Mouse (Mus musculus): ENCODE measurements at regions not wholly inside any gene's neighbourhood (a gene's known extent, or its start where the extent isn't known, plus 50 kb on each side); places are given as distances from the start of the nearest gene placed in this dataset.
A peak's percentile ranks its signal among the peaks of the same experiment; 100 is the strongest.

DNA sequence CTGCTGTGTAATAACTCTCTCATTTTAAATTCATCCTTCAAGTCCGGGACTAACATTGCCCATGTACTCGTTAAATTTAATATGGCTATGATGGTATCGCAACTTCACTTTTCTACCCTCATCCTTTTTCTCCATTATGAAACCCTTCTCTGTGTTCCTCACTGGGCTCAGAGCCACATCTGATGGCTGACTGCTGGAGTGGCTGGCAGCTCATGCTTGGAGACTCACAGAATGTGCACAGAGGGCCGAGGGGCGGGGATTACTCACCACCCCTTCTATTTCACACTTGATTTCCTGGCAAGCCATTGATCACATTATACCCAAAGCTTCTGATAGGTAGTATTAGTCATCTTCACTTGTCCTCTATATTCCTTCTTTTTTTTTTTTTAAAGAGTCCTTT, 81.1 kb upstream of the Vwde start:
- peak; percentile 67 for ATAC-seq

GRCm38 (mm10) chr6:13298171-13298570, 73.4 kb upstream of the Vwde start:
- Histone ChIP-seq H3K4me3 (ENCODE audit: low read depth, low read length) (no peak overlapping the region), H3K4me1 (ENCODE audit: control insufficient read depth, insufficient read depth, low read length) (peaks cover 3% of the 10 kb centered on the region; the same call in 1 of the 2 replicates), H3K9ac (ENCODE audit: low read depth, low read length) (no peak overlapping the region), H3K4me2 (ENCODE audit: low read length) (no peak overlapping the region), H3K36me3 (ENCODE audit: control insufficient read depth, insufficient read depth, low read length) (no peaks in the 10 kb centered on the region), H3K27me3 (ENCODE audit: control insufficient read depth, insufficient read depth, low read depth, low read length) (no peaks in the 10 kb centered on the region), H3K27ac (ENCODE audit: low read length) (no peak overlapping the region), H3K9me3 (replicated peaks; ENCODE audit: control insufficient read depth, low read length, poor library complexity, severe bottlenecking) (no peaks in the 10 kb centered on the region)
- no peak for ATAC-seq
- 90% methylated on average over 3 of the region's 3 CpGs for WGBS

More for the DNA sequence above, 81.1 kb upstream of the Vwde start:
- H3K4me2 ChIP-seq (ENCODE audit: low read length) = no peak overlapping the region
- H3K4me1 ChIP-seq (ENCODE audit: control insufficient read depth, insufficient read depth, low read length) = no peaks in the 10 kb centered on the region
- no peak overlapping the region for H3K9ac ChIP-seq (ENCODE audit: low read depth, low read length)
- H3K36me3 ChIP-seq (ENCODE audit: control insufficient read depth, insufficient read depth, low read length) = no peaks in the 10 kb centered on the region
- H3K27ac ChIP-seq (ENCODE audit: low read length) = no peak overlapping the region
- H3K4me3 ChIP-seq (ENCODE audit: low read depth, low read length) = no peak overlapping the region
- H3K9me3 ChIP-seq (replicated peaks; ENCODE audit: control insufficient read depth, low read length, poor library complexity, severe bottlenecking) = no peaks in the 10 kb centered on the region
- 55% methylated on average over 5 of the region's 5 CpGs for WGBS
- no peaks in the 10 kb centered on the region for H3K27me3 ChIP-seq (ENCODE audit: control insufficient read depth, insufficient read depth, low read depth, low read length)

- WGBS = 59% methylated on average over 3 of the region's 3 CpGs
- H3K27ac ChIP-seq (ENCODE audit: low read length) = peak overlapping the region; percentile 58
- peaks cover 3% of the 10 kb centered on the region; the same call in 1 of the 2 replicates for H3K4me1 ChIP-seq (ENCODE audit: control insufficient read depth, insufficient read depth, low read length)
- H3K9me3 ChIP-seq (replicated peaks; ENCODE audit: control insufficient read depth, low read length, poor library complexity, severe bottlenecking) = no peaks in the 10 kb centered on the region
- no peaks in the 10 kb centered on the region for H3K27me3 ChIP-seq (ENCODE audit: control insufficient read depth, insufficient read depth, low read depth, low read length)
- no peak overlapping the region for H3K4me2 ChIP-seq (ENCODE audit: low read length)
- no peak overlapping the region for H3K9ac ChIP-seq (ENCODE audit: low read depth, low read length)
- no peak overlapping the region for H3K4me3 ChIP-seq (ENCODE audit: low read depth, low read length)
- no peaks in the 10 kb centered on the region for H3K36me3 ChIP-seq (ENCODE audit: control insufficient read depth, insufficient read depth, low read length)
- peak; percentile 66; the same call in 1 of the 2 replicates for ATAC-seq
Observed at GRCm38 (mm10) chr6:13297110-13297509, 72.3 kb upstream of the Vwde start.

- Histone ChIP-seq H3K27me3 (ENCODE audit: control insufficient read depth, insufficient read depth, low read depth, low read length) (no peaks in the 10 kb centered on the region), H3K9ac (ENCODE audit: low read depth, low read length) (no peak overlapping the region), H3K4me1 (ENCODE audit: control insufficient read depth, insufficient read depth, low read length) (peaks cover 3% of the 10 kb centered on the region; the same call in 1 of the 2 replicates), H3K9me3 (replicated peaks; ENCODE audit: control insufficient read depth, low read length, poor library complexity, severe bottlenecking) (no peaks in the 10 kb centered on the region), H3K36me3 (ENCODE audit: control insufficient read depth, insufficient read depth, low read length) (no peaks in the 10 kb centered on the region), H3K4me3 (ENCODE audit: low read depth, low read length) (no peak overlapping the region), H3K27ac (ENCODE audit: low read length) (no peak overlapping the region), H3K4me2 (ENCODE audit: low read length) (no peak overlapping the region)
- ATAC-seq = peak; percentile 68
- WGBS = 92% methylated on average over 2 of the region's 2 CpGs
Observed at GRCm38 (mm10) chr6:13296041-13296440, 71.3 kb upstream of the Vwde start.

DNA sequence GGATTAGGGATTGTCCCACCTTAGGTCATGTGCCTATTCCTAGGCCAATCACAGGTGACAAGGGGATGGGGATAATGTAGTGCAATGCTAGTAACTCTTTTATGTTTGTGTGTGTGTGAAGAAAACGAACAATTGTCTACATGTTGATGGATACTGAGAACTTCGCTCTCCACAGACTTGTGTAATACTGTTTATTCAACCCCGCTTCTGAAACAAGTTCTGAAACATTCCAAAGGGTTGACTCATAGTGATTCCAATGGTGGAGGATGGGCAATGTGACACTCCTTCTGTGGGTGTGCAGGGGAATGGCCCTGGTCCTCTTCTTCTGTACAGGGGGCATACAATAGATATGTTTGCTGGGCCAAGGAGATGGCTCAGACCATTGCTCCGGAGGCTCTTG, 69.6 kb upstream of the Vwde start:
- Histone ChIP-seq H3K4me3 (ENCODE audit: low read depth, low read length) (no peak overlapping the region), H3K27me3 (ENCODE audit: control insufficient read depth, insufficient read depth, low read depth, low read length) (no peaks in the 10 kb centered on the region), H3K4me1 (ENCODE audit: control insufficient read depth, insufficient read depth, low read length) (peaks cover 3% of the 10 kb centered on the region; the same call in 1 of the 2 replicates), H3K36me3 (ENCODE audit: control insufficient read depth, insufficient read depth, low read length) (no peaks in the 10 kb centered on the region), H3K4me2 (ENCODE audit: low read length) (no peak overlapping the region), H3K27ac (ENCODE audit: low read length) (no peak overlapping the region), H3K9me3 (replicated peaks; ENCODE audit: control insufficient read depth, low read length, poor library complexity, severe bottlenecking) (no peaks in the 10 kb centered on the region), H3K9ac (ENCODE audit: low read depth, low read length) (no peak overlapping the region)
- ATAC-seq = no peak
- 84% methylated on average over 4 of the region's 4 CpGs for WGBS

GRCm38 (mm10) chr6:13288500-13288899, 63.7 kb upstream of the Vwde start:
- no peak for ATAC-seq
- 55% methylated on average over 1 of the region's 1 CpGs for WGBS

GRCm38 (mm10) chr6:13287812-13288211, 63.0 kb upstream of the Vwde start:
- no peak overlapping the region for H3K4me2 ChIP-seq (ENCODE audit: low read length)
- H3K9ac ChIP-seq (ENCODE audit: low read depth, low read length) = no peak overlapping the region
- H3K27ac ChIP-seq (ENCODE audit: low read length) = no peak overlapping the region
- 68% methylated on average over 4 of the region's 4 CpGs for WGBS
- 0 out of 2 replicates have a peak, but pooled peaks cover 2% of the 10 kb centered on the region for H3K4me1 ChIP-seq (ENCODE audit: control insufficient read depth, insufficient read depth, low read length)
- no peaks in the 10 kb centered on the region for H3K27me3 ChIP-seq (ENCODE audit: control insufficient read depth, insufficient read depth, low read depth, low read length)
- H3K9me3 ChIP-seq (replicated peaks; ENCODE audit: control insufficient read depth, low read length, poor library complexity, severe bottlenecking) = no peaks in the 10 kb centered on the region
- H3K4me3 ChIP-seq (ENCODE audit: low read depth, low read length) = no peak overlapping the region
- ATAC-seq = no peak
- H3K36me3 ChIP-seq (ENCODE audit: control insufficient read depth, insufficient read depth, low read length) = no peaks in the 10 kb centered on the region

More at GRCm38 (mm10) chr6:13288500-13288899, 63.7 kb upstream of the Vwde start:
- Histone ChIP-seq H3K4me2 (ENCODE audit: low read length) (no peak overlapping the region), H3K4me3 (ENCODE audit: low read depth, low read length) (no peak overlapping the region), H3K9me3 (replicated peaks; ENCODE audit: control insufficient read depth, low read length, poor library complexity, severe bottlenecking) (no peaks in the 10 kb centered on the region), H3K27ac (ENCODE audit: low read length) (no peak overlapping the region), H3K9ac (ENCODE audit: low read depth, low read length) (no peak overlapping the region), H3K4me1 (ENCODE audit: control insufficient read depth, insufficient read depth, low read length) (0 out of 2 replicates have a peak, but pooled peaks cover 2% of the 10 kb centered on the region), H3K27me3 (ENCODE audit: control insufficient read depth, insufficient read depth, low read depth, low read length) (no peaks in the 10 kb centered on the region), H3K36me3 (ENCODE audit: control insufficient read depth, insufficient read depth, low read length) (no peaks in the 10 kb centered on the region)

- Histone ChIP-seq H3K27me3 (ENCODE audit: control insufficient read depth, insufficient read depth, low read depth, low read length) (no peaks in the 10 kb centered on the region), H3K4me3 (ENCODE audit: low read depth, low read length) (no peak overlapping the region), H3K9me3 (replicated peaks; ENCODE audit: control insufficient read depth, low read length, poor library complexity, severe bottlenecking) (no peaks in the 10 kb centered on the region), H3K4me1 (ENCODE audit: control insufficient read depth, insufficient read depth, low read length) (0 out of 2 replicates have a peak, but pooled peaks cover 2% of the 10 kb centered on the region), H3K36me3 (ENCODE audit: control insufficient read depth, insufficient read depth, low read length) (no peaks in the 10 kb centered on the region), H3K9ac (ENCODE audit: low read depth, low read length) (no peak overlapping the region), H3K4me2 (ENCODE audit: low read length) (no peak overlapping the region), H3K27ac (ENCODE audit: low read length) (no peak overlapping the region)
- WGBS = 55% methylated on average over 6 of the region's 6 CpGs
- ATAC-seq = peak; percentile 87
Observed at GRCm38 (mm10) chr6:13286542-13287273, 61.9 kb upstream of the Vwde start.

- Histone ChIP-seq H3K9ac (ENCODE audit: low read depth, low read length) (no peak overlapping the region), H3K27ac (ENCODE audit: low read length) (no peak overlapping the region), H3K4me2 (ENCODE audit: low read length) (no peak overlapping the region), H3K4me3 (ENCODE audit: low read depth, low read length) (no peak overlapping the region), H3K36me3 (ENCODE audit: control insufficient read depth, insufficient read depth, low read length) (no peaks in the 10 kb centered on the region), H3K4me1 (ENCODE audit: control insufficient read depth, insufficient read depth, low read length) (no peaks in the 10 kb centered on the region), H3K9me3 (replicated peaks; ENCODE audit: control insufficient read depth, low read length, poor library complexity, severe bottlenecking) (no peaks in the 10 kb centered on the region), H3K27me3 (ENCODE audit: control insufficient read depth, insufficient read depth, low read depth, low read length) (no peaks in the 10 kb centered on the region)
- WGBS = 2% methylated on average over 3 of the region's 3 CpGs
- ATAC-seq = no peak
Observed at GRCm38 (mm10) chr6:13280835-13281234, 56.1 kb upstream of the Vwde start.

All from midbrain, embryonic 16.5 days (tissue).